Mouse (Mus musculus): ENCODE results near the gene Camk2g. TPM values are rescaled to one million over a fixed set of nuclear protein-coding genes. Genes with fewer than 3 reads are reported as not detected.
A peak's percentile ranks its signal among the peaks of the same experiment; 100 is the strongest.

The Camk2g gene
- polyA plus RNA-seq, 1 experiment, result 12.0 TPM

DNA sequence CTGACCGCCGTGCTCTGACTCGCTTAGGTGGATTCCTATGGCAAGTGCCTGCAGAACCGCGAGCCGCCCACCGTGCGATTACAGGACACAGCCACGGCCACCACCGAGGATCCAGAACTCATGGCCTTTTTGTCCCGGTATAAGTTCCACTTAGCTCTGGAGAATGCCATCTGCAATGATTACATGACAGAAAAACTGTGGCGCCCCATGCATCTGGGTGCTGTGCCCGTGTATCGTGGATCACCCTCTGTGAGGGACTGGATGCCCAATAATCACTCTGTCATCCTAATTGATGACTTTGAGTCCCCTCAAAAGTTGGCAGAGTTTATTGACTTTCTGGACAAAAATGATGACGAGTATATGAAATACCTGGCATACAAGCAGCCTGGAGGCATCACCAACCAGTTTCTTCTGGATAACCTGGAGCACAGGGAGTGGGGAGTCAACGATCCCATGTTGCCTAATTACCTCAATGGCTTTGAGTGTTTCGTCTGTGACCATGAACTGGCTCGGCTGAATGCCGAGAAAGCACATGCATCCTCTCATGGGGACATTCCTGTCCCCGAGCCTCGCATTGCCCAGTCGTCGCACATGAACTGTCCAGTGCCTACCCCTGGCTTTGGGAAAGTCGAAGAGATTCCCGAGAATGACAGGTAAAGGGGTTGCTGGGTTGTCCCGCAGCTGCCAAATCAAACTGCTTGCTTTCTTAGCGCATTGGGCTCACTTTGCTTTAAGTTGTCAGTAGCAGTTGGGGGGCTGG is 97.9 kb downstream of the Camk2g start:
- peaks cover 29% of the 10 kb centered on the region for H3K36me3 ChIP-seq (ENCODE audit: control insufficient read depth, insufficient read depth, low read length)
- TF ChIP-seq CTCF (IDR thresholded peaks at IDR 0.05; ENCODE audit: extremely low read depth, insufficient read length, insufficient replicate concordance, low read depth, low read length), result no peak
- 0 out of 2 replicates have a peak, but pooled peaks have one; percentile 2 for TF ChIP-seq POLR2A (IDR thresholded peaks at IDR 0.05; ENCODE audit: low read depth, low read length)
- peaks cover 11% of the 10 kb centered on the region for H3K4me1 ChIP-seq (ENCODE audit: control insufficient read depth, insufficient read depth, insufficient read length, low read length)
- H3K27ac ChIP-seq (ENCODE audit: insufficient read depth, low read depth, low read length), result peak overlapping the region; percentile 39; the same call in 1 of the 2 replicates
- peak overlapping the region; percentile 82 for H3K4me3 ChIP-seq (ENCODE audit: low read depth, low read length)
- WGBS, result 14% methylated on average over 27 of the region's 27 CpGs
- no peaks in the 10 kb centered on the region for H3K27me3 ChIP-seq (ENCODE audit: control insufficient read depth, insufficient read depth, low read length)

DNA sequence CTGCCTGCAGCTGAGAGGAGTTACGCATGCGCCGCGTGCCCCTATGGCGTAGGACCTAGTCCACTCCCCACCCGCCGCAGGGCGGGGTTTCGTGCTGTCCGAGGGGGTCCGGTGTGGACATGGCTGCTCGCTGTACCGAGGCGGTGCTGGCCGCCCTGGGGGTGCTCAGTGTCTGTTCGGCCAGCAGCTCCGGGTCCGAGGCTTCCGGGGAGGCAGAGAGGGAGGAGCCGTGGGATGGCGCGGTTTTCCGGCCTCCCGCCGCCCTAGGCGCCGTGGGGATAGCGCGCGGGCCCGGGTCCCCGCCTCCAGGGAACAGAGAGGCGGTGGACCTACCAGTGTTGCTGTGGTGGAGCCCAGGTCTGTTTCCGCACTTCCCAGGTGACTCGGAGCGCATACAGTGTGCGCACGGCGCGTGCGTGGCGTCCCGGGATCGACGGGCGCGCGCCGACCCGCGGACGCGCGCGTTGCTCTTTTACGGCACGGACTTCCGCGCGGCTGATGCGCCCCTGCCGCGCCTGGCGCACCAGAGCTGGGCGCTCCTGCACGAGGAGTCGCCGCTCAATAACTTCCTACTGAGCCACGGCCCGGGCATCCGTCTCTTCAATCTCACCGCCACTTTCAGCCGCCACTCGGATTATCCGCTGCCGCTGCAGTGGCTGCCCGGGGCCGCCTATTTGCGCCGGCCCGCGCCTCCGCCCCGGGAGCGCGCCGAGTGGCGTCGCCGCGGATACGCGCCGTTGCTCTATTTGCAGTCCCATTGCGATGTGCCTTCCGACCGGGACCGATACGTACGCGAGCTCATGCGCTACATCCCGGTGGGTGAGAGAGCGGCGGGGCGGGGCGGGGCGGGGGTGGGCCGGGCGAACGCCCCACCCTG is 98.8 kb downstream of the Camk2g start, which contains the start of gene Fut11:
Gene Fut11 (plus strand): TSS at position 85 of the 877 bp plus-strand sequence.
- Histone ChIP-seq H3K27ac (ENCODE audit: insufficient read depth, low read depth, low read length) (peak within 1 kb of the TSS; percentile 84), H3K36me3 (ENCODE audit: control insufficient read depth, insufficient read depth, low read length) (peaks cover 35% of the 10 kb centered on the region), H3K4me1 (ENCODE audit: control insufficient read depth, insufficient read depth, insufficient read length, low read length) (peaks cover 9% of the 10 kb centered on the region), H3K4me3 (ENCODE audit: low read depth, low read length) (peak within 1 kb of the TSS; percentile 82), H3K27me3 (ENCODE audit: control insufficient read depth, insufficient read depth, low read length) (no peaks in the 10 kb centered on the region)
- TF ChIP-seq CTCF (IDR thresholded peaks at IDR 0.05; ENCODE audit: extremely low read depth, insufficient read length, insufficient replicate concordance, low read depth, low read length), result no peak
- peak; percentile 44; the same call in 1 of the 2 replicates for TF ChIP-seq POLR2A (IDR thresholded peaks at IDR 0.05; ENCODE audit: low read depth, low read length)
- under 1% methylated on average over 110 of the region's 111 CpGs for WGBS

DNA sequence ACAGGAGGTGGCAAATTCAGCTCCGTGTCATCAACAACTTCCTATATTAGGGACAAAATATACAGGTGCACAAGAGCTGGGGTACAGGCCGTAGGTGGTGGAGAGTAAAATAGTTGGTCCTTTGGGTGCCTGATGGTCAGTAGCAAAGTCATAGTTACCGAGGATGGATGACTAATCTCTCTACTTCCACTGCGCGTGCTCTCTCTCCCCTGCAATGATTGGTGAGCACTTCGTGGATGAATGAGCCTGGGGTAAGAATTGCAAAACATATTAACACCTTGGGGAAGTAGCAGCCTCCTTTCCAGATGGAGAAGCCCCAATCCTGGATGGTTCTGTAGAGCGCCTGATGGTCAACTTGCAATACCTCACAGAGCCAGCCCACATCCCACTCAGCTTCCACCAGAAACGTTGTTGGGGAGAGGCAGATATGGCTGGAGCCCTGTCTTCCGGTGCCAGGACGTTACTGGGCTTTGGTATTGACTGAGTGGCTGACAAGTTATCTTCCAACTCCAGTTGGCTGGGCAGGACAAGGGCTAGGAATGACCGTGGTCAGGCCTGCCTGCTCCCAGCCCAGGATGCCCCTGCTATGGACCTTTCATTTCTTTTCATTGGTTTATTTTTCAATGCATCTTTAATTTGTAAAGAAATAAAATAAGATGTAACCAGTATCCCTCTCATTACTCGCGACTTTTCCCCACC is 99.6 kb downstream of the Camk2g start:
- 39% methylated on average over 13 of the region's 13 CpGs for WGBS
- Histone ChIP-seq H3K4me1 (ENCODE audit: control insufficient read depth, insufficient read depth, insufficient read length, low read length) (peaks cover 9% of the 10 kb centered on the region), H3K27ac (ENCODE audit: insufficient read depth, low read depth, low read length) (no peak overlapping the region; the same call in 1 of the 2 replicates), H3K36me3 (ENCODE audit: control insufficient read depth, insufficient read depth, low read length) (peaks cover 43% of the 10 kb centered on the region), H3K27me3 (ENCODE audit: control insufficient read depth, insufficient read depth, low read length) (no peaks in the 10 kb centered on the region), H3K4me3 (ENCODE audit: low read depth, low read length) (peak overlapping the region; percentile 82)
- no peak for TF ChIP-seq POLR2A (IDR thresholded peaks at IDR 0.05; ENCODE audit: low read depth, low read length)
- TF ChIP-seq CTCF (IDR thresholded peaks at IDR 0.05; ENCODE audit: extremely low read depth, insufficient read length, insufficient replicate concordance, low read depth, low read length), result no peak

DNA sequence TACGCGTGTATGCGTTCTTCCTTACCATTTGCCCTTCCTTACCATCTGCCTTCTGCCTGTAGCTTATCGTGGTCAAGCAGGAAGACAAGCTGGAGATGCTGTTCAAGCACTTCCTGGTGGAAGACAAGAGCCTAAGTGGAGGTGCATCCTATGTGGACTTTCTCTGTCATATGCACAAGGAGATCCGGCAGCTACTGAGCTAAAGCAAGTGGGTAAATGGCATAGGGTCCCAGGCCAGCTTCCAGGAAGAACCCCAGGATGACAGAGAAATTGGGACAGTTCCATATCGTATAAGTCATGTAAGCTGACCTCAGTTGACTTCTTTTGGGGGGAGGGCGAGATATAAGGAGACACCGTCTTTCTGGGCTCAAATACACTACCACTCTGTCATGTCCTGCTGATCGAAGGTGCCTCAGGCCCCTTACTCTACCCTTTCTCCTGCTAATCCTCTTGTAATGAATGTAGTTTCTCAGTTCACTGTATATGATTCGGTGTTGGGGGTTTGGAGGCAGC is 100.2 kb downstream of the Camk2g start:
- H3K27ac ChIP-seq (ENCODE audit: insufficient read depth, low read depth, low read length), result no peak overlapping the region
- H3K4me3 ChIP-seq (ENCODE audit: low read depth, low read length), result no peak overlapping the region
- WGBS, result 90% methylated on average over 10 of the region's 10 CpGs
- H3K36me3 ChIP-seq (ENCODE audit: control insufficient read depth, insufficient read depth, low read length), result peaks cover 50% of the 10 kb centered on the region
- TF ChIP-seq CTCF (IDR thresholded peaks at IDR 0.05; ENCODE audit: extremely low read depth, insufficient read length, insufficient replicate concordance, low read depth, low read length), result no peak
- no peak for TF ChIP-seq POLR2A (IDR thresholded peaks at IDR 0.05; ENCODE audit: low read depth, low read length)
- H3K4me1 ChIP-seq (ENCODE audit: control insufficient read depth, insufficient read depth, insufficient read length, low read length), result peaks cover 9% of the 10 kb centered on the region
- no peaks in the 10 kb centered on the region for H3K27me3 ChIP-seq (ENCODE audit: control insufficient read depth, insufficient read depth, low read length)

DNA sequence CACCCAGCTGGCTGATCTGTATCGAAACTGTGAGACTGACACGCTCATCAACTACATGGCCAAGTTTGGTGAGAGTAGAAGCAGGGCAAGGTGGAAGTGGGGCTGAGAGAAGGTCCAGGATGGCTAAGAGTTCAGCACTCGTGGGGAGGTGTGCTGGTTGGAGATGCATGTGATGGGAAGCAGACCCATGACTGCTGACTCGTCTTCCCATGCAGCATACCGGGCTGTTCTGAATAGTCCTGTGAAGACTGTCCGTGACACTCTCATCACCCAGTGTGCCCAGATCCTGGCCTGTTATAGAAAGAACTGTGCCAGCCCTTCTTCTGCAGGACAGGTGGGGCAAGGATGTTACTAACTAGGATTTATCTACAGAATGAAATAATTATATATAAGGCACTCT is 102.1 kb downstream of the Camk2g start:
- Histone ChIP-seq H3K36me3 (ENCODE audit: control insufficient read depth, insufficient read depth, low read length) (peaks cover 67% of the 10 kb centered on the region), H3K27me3 (ENCODE audit: control insufficient read depth, insufficient read depth, low read length) (no peaks in the 10 kb centered on the region), H3K27ac (ENCODE audit: insufficient read depth, low read depth, low read length) (no peak overlapping the region), H3K4me1 (ENCODE audit: control insufficient read depth, insufficient read depth, insufficient read length, low read length) (peaks cover 9% of the 10 kb centered on the region), H3K4me3 (ENCODE audit: low read depth, low read length) (no peak overlapping the region)
- 93% methylated on average over 6 of the region's 6 CpGs for WGBS
- no peak for TF ChIP-seq POLR2A (IDR thresholded peaks at IDR 0.05; ENCODE audit: low read depth, low read length)

DNA sequence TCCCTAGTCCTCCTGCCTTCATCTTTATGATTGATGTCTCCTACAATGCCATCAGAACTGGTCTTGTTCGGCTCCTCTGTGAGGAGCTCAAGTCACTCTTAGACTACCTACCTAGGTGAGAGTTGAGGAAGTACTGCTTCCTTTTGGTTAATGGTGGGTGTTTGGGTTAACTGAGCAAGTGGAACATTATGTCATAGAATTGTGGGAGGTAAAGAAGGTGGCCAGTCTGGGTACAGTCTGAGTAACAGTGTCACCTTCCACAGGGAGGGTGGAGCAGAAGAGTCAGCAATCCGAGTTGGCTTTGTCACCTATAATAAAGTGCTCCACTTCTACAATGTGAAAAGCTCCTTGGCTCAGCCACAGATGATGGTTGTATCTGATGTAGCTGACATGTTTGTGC is 104.9 kb downstream of the Camk2g start:
- no peak overlapping the region for H3K4me3 ChIP-seq (ENCODE audit: low read depth, low read length)
- 84% methylated on average over 2 of the region's 2 CpGs for whole genome bisulfite sequencing
- H3K36me3 ChIP-seq (ENCODE audit: control insufficient read depth, insufficient read depth, low read length), result peaks cover 91% of the 10 kb centered on the region
- TF ChIP-seq CTCF (IDR thresholded peaks at IDR 0.05; ENCODE audit: extremely low read depth, insufficient read length, insufficient replicate concordance, low read depth, low read length) (no peak), POLR2A (IDR thresholded peaks at IDR 0.05; ENCODE audit: low read depth, low read length) (no peak)
- no peak overlapping the region for H3K27ac ChIP-seq (ENCODE audit: insufficient read depth, low read depth, low read length)
- H3K4me1 ChIP-seq (ENCODE audit: control insufficient read depth, insufficient read depth, insufficient read length, low read length), result no peaks in the 10 kb centered on the region
- no peaks in the 10 kb centered on the region for H3K27me3 ChIP-seq (ENCODE audit: control insufficient read depth, insufficient read depth, low read length)
